Mouse (Mus musculus) regulatory T cell (primary cell): ENCODE results near the gene Dhrs2.

Source experiments
- in situ Hi-C: fragments of 300-600 bp; cut with MboI, MseI; formaldehyde crosslinking; loops from one replicate; pipeline ENCODE4 v1.15.1; 2025; ENCODE audit warnings: high pct_unique_total_duplicates

Dhrs2 gene

DNA sequence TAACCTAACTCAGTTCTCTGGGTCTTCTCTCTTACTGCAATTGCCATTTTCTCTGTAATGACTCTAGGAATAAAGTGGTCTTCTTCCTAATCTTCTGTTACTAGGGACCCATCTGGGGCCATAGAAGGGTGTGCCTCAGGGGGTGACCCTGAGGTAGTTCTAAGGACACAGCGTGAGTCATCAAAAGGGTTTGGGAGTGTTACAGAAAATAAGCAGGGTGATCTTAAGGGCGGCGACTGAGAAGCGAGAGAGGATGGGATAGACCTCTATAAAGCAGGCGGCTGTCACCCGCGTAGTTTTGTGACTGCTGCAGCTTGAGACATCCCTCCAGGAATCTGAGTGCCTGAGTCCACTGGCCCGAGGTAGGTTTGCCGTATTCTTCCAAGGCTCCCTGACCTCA, at the start of gene Dhrs2:
Gene Dhrs2 (plus strand): TSS at position 301 of the 400 bp plus-strand sequence.
- in situ Hi-C loops, result no loop called here

DNA sequence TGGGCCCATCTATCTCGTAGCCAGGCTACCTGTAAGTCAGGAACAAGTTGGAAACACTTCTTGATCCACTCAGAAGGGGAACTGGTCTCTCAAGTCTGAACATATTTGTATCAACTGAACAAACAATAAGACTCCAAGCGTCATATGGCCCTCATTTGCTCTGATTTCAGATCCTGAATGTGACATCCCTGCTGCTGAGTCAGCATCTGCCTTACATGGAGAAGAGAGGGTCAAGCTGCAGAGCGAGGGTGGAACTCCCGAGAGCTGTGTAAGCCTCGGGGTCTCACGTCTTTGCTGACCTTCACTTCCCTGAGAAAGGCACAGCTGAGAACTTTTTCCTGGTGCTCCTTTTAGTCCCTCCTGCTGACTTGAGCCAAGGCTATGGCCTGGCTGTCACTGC, 47.6 kb upstream of the Dhrs2 start:
- in situ Hi-C loops, result no loop called here

DNA sequence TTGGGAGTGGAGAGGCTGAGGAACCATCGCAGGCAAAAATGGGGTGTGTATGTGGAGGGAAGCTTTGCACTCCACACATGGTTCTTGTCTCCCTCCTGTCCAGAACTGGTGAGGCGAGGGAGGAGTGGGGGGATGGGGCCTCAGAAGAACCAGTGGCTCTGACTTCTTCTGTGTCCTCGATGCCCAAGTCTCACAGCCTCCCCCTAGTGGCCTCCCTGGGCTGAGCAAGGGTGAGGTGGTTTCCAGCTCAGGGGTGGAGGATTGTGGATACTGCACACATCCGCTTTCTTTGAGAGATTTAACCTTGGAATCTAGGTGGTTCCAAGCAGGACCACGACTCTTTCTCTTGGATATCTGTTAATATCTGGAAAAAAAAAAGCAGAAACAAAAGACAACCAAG, 44.5 kb upstream of the Dhrs2 start:
- in situ Hi-C loops, result no loop called here

DNA sequence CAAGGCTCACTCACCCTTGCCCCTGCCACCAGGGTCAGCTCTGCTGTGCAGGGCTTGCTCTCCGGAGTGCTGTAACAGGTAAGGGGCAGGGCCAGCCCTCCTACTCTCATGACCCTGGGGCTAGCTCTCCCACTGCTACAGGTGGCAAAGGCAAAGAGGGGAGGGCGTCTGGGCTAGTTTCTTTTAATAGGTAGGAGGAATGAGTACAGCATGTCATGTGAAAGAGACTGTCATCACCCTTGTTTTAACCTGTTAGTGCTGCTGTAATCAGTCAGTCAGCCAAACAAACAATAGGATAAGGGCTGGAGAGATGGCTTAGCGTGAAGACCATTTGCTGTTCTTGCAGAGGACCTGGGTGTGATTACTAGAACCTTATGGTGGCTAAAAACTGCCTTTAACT, 40.9 kb upstream of the Dhrs2 start:
- in situ Hi-C loops, result no loop called here

DNA sequence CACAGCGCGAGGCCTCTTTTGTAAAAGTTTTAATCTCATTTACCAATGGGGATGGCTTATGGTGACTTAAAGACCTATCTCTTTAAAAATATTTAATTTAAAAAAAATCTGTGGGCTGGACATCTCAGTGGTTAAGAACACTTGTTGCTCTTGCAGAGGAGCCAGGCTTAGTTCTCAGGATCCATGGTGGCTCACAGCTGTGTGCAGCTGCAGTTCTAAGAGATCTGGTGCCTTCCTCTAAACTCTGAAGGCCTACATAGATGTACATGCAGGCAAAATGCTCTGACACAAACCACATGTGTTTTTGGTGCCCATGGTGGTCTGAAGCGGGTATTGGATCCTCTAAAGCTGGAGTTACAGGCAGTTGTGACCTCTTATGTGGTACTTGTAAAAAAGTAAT, 38.6 kb upstream of the Dhrs2 start:
- in situ Hi-C loops, result no loop called here

DNA sequence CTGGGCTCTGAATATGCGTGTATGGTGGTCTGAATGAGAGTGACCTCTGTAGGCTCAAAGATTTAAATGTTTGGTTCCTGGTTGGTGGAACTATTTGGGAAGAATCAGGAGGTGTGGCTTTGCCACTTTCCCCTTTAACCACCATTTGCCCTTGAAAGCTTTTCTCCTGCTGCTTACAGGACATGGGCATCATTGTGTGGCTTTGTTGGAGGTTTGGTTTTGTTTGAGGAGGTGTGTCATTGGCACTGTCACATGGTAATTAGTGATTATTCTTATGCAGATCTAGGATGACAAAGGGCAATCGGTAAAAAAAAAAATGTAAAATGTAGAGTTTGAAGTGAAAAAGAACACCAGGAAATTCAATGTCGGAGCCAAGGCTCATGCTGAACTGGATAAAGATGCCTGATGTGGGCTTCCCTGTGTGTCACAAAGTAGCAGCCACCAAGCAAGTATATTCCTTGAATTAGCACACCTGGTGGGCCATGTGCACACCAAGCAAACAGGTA, 37.1 kb upstream of the Dhrs2 start:
- in situ Hi-C loops, result no loop called here

DNA sequence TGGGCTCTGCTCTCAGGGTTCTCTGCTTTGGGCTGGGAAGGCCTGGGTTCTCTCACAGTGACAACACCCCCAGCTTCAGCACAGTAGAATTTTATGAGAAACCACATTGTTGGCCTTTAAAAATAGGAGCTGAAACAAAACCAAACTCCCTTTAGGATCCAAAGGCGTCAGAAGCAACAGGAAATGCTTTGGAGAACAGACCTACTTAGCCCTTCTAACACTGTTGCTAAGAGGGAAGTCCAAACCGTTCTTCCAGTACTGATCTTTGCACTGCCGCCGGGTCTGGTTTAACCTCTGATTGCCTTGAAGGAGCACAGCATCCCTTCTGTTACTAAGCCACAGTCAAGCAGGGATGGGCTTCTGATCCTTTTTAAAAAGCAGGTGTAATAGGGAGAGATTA, 33.3 kb upstream of the Dhrs2 start:
- in situ Hi-C loops, result no loop called here

DNA sequence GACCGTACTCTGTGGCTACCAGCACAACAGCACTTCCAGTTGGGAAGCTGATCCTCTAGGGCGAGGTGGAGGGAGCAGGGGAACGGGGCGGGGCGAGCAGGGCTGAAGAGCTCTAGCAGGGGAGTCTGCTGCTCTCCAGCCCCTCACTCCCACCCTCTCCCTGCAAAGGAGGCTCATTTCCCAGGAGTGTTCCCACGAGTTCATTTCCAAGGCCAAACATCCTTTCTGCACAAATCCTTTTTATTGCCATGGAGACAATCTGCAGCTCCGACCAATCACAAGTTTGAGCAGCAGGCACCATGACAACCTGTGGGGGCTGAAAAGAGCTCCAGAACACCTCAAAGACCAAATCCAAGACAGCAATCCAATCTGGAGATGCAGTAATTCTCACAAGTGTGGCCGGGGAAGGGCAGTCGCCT, 32.4 kb upstream of the Dhrs2 start:
- in situ Hi-C loops, result no loop called here

DNA sequence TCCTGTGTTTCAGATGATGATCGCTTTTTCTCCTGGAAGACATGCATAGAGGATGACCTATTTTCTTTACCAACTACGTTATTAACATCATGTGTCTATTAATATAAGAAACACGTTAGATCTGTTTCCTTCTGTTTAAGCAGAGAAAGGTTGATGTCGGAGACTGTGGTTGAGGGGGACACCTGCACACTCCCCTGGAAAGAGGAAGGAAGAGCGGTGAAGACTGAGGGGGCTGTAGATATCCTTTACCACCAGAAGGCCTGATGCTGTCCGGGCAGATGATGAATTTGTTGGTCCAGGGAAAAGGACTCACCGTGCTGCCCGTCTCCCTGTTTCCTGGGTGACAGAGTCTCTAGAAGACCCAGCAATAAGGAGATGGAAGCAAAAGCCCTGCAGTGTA, 28.5 kb upstream of the Dhrs2 start:
- in situ Hi-C loops, result no loop called here

DNA sequence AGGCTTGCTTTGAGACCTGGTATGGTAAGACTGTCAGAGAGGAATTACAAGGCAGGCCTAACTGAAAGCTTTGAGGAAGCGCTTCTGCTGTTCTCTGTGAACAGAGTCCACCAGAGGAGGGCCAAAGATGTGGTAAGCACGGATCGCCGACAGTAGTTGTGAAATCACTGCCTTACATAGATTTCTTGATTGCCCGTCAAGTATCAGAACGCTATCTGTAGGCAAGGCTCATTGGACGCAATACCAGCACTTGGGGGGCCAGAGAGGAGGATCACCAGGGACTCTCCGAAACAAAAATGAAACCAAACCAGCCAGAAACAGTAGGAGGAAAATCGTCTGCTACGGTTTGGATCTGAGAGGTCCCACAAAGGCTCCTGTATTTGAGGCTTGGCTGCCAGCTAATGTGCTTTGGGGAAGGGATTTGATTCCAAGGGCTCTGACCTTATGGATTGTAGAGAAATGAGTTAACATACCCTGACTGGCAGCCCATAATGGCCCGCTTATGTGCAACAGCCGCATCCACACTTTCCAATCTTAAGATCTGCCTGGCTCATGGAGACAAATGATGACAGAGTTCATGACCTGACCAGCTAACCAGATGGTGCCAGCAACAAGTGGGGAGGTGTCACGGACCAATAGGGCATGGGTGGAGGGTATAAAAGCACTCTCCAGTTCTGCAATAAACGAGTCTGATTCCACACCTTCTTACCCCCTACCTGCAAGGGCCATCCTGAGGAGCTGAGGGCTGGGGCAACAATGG, 27.8 kb upstream of the Dhrs2 start:
- in situ Hi-C loops, result no loop called here

DNA sequence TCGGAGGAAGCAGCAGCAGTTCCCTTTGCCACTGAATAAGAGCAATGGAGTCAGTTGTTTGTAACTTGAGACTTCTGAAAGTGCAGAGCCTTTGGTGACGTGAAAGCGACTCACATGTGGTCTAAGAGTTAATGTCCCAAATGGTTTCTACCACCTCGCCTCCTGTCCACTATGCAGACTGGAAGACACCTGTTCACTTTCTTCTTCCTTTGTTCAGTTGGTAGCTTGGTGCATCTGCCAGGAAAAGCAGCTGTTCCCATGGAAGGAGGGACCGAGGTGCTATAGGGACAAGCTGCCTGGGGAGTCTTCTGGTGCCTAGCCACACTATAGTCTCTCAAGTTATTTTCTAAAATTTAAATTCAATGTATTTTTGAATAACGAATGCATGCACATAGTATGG, 27.0 kb upstream of the Dhrs2 start:
- in situ Hi-C loops, result no loop called here

DNA sequence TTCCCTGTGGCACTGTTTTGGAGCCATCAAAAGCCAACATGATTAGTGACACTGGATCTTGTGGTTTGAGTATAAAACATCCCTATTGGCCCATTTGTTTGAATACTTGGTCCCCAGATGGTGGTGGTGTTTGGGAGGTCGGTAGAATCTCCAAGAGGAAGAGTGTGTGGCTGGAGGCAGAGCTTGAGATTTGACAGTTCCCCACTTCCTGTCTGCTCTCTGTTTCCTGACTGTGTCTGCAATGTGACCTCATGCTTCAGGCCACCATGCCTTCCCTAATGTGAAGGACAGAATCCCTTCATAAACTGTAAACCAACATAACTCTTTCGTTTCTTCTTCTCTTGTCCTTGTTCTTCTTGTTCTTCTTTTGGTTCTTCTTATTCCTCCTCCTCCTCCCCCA, 24.7 kb upstream of the Dhrs2 start:
- in situ Hi-C loops, result no loop called here

DNA sequence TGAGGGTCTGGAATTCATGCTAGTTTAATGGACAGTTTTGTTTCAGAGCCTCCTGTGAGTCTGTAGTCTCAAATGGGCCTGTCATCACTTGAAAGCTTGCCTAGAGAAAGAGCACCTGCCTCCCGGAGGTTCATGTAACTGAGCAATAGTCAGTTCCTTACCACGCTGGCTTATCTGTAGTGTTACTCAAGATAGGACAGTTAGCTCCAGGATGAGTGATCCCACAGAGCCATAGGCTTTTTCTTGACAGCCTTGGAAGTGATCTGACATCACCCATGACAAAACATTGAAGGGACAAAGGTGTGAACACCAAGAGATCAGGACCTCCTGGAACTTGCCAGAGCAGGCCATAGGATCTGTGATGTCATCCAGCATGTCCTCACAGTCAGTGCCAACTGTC, 23.6 kb upstream of the Dhrs2 start:
- in situ Hi-C loops, result no loop called here

DNA sequence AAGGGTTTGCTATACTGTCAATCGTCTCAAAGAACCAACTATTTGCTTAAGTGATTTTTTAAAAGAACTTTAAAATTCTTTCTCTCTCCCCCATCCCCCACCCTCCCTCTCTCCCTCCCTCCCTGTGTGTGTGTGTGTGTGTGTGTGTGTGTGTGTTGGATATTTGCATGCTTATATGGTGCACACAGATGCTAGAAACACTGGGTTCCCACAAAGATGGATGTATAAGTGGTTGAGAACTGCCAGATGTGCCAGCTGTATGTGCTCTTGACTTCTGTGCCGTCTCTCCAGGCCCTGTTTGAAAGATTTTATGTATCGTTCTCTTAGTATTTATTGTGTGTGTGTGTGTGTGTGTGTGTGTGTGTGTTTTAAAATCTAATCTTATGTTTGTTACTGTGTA, 17.3 kb upstream of the Dhrs2 start:
- in situ Hi-C loops, result no loop called here

DNA sequence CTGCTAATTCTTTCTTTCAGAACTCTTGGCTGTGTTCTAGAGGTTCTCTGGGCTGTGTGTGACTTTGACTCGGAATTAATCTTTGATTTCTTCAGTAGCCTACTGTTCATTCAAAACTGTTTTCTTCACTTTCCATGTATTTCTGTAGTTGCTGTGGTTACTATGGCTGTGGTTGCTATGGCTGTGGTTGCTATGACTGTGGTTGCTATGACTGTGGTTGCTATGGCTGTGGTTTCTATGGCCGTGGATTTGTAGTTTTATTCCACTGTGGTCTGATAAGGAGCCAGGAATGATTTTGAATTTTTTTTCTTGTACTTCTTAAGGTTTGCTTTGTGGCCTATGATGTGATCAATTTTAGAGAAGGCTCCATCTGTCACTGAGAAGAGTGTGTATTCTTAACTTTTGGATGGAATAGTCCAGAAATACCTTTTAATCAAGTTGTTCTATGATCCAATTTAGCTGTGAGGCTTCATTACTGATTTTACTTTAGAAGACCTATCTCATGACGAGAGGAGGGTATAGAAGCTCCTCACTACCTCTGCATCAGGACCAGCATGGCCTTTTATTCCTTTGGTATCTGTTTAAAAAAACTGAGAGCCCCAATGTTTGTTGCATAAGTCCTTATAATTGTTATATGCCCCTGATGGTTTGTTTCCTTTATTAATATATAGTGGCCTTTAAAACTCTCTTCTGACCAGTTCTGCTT, 16.6 kb upstream of the Dhrs2 start:
- in situ Hi-C loops, result no loop called here

DNA sequence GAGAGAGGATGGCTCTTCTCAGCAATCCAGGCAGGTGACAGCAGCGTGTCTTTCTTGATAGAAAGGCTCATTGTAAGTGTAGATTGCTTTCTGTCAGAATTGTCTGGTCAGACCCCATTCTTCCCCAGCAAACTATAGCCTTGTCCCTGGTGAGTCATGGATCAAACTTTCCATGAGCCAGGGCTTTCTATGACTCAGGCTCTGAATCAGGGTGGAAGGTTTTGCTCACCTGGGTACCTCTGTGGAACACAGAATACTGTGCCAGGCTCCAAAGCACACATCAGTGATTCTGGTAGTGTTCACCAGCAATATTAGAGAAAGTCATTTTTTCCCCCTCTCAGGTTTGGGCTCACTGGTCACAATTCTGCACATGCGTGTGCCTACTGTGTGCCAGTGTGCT, 13.5 kb upstream of the Dhrs2 start:
- in situ Hi-C loops, result no loop called here

DNA sequence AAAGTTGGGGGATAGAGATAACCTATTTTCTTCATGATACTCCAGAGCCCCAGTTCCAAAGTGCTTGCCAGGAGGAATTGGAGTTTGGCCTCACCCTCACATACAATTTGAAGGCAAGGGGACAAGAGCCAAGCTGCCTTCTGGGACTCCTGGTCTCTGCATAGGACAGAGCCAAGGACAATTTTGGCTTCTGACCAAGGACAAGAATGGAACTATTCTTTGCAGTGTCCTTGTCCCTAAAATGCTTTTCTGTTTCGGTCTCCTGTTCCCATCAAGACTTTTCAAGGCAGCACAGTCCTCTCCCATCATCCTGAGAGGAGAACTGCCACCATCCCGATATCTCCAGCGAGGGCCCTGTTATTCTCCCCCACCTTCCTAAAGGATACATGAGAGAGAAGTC, 8.2 kb upstream of the Dhrs2 start:
- in situ Hi-C loops, result no loop called here

DNA sequence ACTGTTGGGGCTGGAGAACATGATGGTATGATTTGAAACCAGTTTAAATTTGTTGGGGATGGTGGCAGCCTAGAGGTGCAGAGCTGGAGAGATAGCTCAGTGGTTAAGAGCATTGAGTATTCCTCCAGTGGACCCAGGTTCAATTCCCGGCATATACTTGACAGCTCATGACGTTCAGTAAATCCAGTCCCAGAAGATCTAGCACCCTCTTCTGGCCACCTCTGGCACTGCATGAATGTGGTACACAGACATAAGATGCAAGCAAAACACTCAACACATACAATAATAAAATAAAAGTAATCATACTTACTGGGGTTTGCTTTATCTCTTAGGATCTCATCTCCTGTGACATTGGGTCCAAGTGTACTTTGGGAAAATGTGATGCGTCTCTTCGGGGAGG, 7.3 kb upstream of the Dhrs2 start:
- in situ Hi-C loops, result no loop called here

DNA sequence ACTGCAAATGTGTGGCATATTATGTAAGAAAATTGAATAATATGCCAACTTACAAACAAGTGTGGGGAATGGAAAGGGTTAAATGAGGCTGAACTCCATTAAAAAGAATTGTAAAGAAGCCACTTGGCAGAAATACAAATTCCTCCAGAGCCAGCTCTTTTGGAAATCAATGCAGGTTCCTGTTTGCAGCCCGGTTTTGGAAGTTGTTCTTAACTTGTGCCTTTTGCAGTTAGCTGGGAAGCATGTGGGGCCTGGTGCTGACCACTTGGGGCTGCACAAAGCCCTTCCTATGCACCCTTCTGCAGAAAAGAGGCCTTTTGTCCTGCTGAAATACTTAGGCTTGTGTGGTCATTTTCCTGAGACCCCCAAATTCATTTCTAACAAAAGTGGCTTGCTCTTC, 1.4 kb downstream of the Dhrs2 start:
- in situ Hi-C loops, result no loop called here

DNA sequence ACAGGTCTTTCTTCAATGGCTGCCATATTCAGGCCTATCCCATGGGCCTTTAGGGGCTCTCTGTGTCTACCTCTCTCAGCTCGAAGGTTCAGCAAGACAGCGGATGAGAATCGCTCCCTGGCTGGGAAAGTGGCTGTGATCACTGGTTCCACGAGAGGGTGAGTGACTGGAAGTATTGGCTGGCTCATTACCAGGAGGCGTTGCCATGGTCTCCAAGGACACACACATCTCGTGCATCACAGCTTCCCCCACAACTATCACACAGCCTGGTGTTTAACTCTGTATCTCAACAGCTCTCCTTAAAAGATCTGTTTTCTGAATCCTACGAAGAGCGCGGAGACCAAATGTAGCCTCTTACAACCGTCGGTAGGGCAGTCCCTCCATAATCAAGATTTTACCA, 12.8 kb downstream of the Dhrs2 start:
- in situ Hi-C loops, result no loop called here

DNA sequence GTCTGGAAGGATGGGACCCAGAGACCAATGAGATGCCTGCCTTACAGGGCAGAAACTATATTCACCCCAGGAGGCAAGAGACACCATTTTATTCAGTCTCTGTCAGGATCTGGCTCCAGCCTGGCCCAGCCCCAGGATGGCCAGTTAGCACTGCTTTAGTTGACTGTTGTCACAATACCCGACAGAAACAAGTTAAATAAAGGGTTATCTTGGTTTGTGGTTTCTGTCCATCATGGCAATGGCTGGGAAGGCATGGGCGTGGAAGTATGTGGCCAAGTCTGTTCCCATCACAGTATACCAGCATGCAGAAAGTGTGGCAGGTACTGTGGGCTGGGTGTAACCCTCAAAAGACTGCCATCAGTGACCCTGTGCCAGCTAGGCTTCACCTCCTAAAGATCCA, 14.9 kb downstream of the Dhrs2 start:
- in situ Hi-C loops, result no loop called here

DNA sequence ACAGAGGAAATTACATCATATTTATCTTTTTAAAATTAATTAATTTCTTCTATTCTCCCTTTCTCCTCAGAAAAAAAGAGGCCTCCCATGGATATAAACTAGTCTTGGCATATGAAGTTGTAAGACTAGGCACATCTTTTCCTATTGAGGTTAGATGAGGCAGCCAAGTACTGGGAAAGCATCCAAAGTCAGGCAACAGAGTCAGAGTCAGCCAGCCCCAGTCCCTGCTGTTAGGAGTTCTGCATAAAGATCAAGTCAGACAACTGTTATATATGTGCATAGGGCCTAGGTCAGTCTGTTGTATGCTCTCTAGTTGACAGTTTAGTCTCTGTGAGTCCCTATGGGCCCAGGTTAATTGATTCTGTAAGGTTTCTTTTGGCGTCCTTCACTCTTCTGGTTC, 20.9 kb downstream of the Dhrs2 start:
- in situ Hi-C loops, result loop anchor here (10.0 kb wide), 1 partner anchor 328 kb away; the partner anchor contains the start of gene Slc22a17

DNA sequence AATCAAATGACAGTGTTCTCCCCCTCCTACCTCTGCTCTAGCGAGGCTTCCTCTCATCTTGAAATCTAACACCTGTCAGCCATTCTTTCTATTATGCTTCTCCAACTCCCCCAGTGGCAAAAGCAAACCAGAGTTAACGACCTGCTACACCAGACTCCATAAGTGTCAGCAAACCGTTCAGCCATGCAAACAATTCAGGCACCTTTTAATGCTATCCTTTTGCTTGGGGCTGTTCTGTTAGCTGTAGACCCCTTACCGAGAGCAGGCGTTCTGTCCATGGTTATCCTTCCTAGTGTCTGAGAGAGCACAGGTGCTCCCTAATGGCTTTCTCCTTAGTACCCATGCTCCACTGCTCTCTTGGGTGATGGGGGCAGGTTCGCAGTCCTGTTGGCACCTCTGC, 25.4 kb downstream of the Dhrs2 start:
- in situ Hi-C loops, result loop anchor here (10.0 kb wide), 1 partner anchor 332 kb away; the partner anchor contains the start of gene Slc22a17
